Comparison of ENCODE assay signal across 10 mouse cellular contexts in the genomic region with DNA sequence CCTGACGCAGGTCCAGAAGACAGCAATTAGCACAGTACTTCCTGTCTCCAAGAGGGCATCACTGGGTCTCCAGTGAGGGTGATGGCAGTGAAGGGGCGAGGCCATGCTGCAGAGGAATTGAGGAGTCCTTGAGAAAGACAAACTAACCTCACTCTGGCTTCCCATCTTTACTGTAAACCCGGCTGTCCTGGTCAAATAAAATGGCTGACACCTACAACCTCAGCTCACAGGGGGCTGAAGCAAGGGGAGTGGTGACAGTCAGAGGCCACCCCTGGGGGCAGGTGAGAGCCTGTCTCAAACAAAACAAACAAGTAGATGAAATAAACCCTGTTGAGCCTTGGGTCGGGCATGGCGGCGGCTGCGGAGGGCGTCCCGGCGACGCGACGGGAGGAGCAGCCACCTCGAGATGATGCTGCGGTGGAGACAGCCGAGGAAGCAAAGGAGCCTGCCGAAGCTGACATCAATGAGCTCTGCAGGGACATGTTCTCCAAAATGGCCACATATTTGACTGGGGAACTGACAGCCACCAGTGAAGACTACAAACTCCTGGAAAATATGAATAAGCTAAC. TPM values are rescaled to one million over a fixed set of nuclear protein-coding genes. Genes with fewer than 3 reads are reported as not detected.
DNase-seq lines count a peak whose midpoint lies in the region; ATAC-seq and TF ChIP-seq lines count a peak whose summit lies in the region.
"Had no signal": no experiment of that assay in that cellular context is flagged by ENCODE, and none has a peak within 500 bp of the region (broad histone marks: within the 10 kb centered on the region; RNA-seq: fewer than 3 reads in every experiment).

No protein-coding gene starts in this region.

- H3K4me2 ChIP-seq in forebrain, embryonic 16.5 days (ENCODE audit: low read length) = no peak overlapping the region
- peak overlapping the region; percentile 55 for H3K4me2 ChIP-seq in lung, embryonic 16.5 days (ENCODE audit: low read depth, low read length)
- H3K4me2 ChIP-seq in limb, embryonic 14.5 days (replicated peaks; ENCODE audit: low read depth, low read length, severe bottlenecking) = peak overlapping the region; percentile 16
- peak overlapping the region; percentile 55 for H3K4me2 ChIP-seq in stomach, embryonic 16.5 days (ENCODE audit: low read depth, low read length)

- 78% methylated on average over 17 of the region's 17 CpGs for WGBS in forebrain, embryonic 10.5 days
- WGBS in forebrain, embryonic 16.5 days = 70% methylated on average over 17 of the region's 17 CpGs
- WGBS in lung, embryonic 16.5 days = 29% methylated on average over 17 of the region's 17 CpGs
- 47% methylated on average over 17 of the region's 17 CpGs for WGBS in limb, embryonic 14.5 days
- WGBS in stomach, embryonic 16.5 days = 32% methylated on average over 17 of the region's 17 CpGs

- ATAC-seq in forebrain, embryonic 16.5 days = no peak
- ATAC-seq in lung, embryonic 16.5 days (ENCODE audit: low read depth) = no peak
- no peak for ATAC-seq in limb, embryonic 14.5 days (ENCODE audit: low FRiP score, low read depth)
- no peak for ATAC-seq in stomach, embryonic 16.5 days (ENCODE audit: insufficient read depth, low FRiP score)

- no peaks in the 10 kb centered on the region for H3K9me3 ChIP-seq in forebrain, embryonic 10.5 days
- no peaks in the 10 kb centered on the region for H3K9me3 ChIP-seq in forebrain, embryonic 16.5 days (ENCODE audit: control insufficient read depth, low read length)
- no peaks in the 10 kb centered on the region for H3K9me3 ChIP-seq in lung, embryonic 16.5 days (ENCODE audit: control insufficient read depth, low read length)
- no peaks in the 10 kb centered on the region for H3K9me3 ChIP-seq in limb, embryonic 14.5 days (ENCODE audit: control insufficient read depth, low read length)
- no peaks in the 10 kb centered on the region for H3K9me3 ChIP-seq in stomach, embryonic 16.5 days (replicated peaks; ENCODE audit: control insufficient read depth, low read length)

- H3K9ac ChIP-seq in forebrain, embryonic 16.5 days (replicated peaks; ENCODE audit: low read depth, low read length) = no peak overlapping the region
- peak overlapping the region; percentile 39; the same call in 1 of the 2 replicates for H3K9ac ChIP-seq in lung, embryonic 16.5 days (ENCODE audit: low read length)
- no peak overlapping the region for H3K9ac ChIP-seq in limb, embryonic 14.5 days (ENCODE audit: low read depth, low read length, severe bottlenecking)
- no peak overlapping the region for H3K9ac ChIP-seq in stomach, embryonic 16.5 days (ENCODE audit: low read length)

- peak overlapping the region; percentile 10; the same call in 1 of the 2 replicates for H3K4me3 ChIP-seq in forebrain, embryonic 10.5 days
- no peak overlapping the region for H3K4me3 ChIP-seq in forebrain, embryonic 16.5 days (replicated peaks; ENCODE audit: low read length)
- peak overlapping the region; percentile 37 for H3K4me3 ChIP-seq in lung, embryonic 16.5 days (ENCODE audit: low read length)
- 0 out of 2 replicates have a peak overlapping the region, but pooled peaks have one; percentile 11 for H3K4me3 ChIP-seq in limb, embryonic 14.5 days (replicated peaks; ENCODE audit: low read length)
- peak overlapping the region; percentile 42 for H3K4me3 ChIP-seq in stomach, embryonic 16.5 days (replicated peaks; ENCODE audit: low read length)

- no peaks in the 10 kb centered on the region for H3K27me3 ChIP-seq in forebrain, embryonic 10.5 days (ENCODE audit: poor library complexity, severe bottlenecking)
- no peaks in the 10 kb centered on the region for H3K27me3 ChIP-seq in forebrain, embryonic 16.5 days (replicated peaks; ENCODE audit: control insufficient read depth, insufficient read depth, low read length)
- H3K27me3 ChIP-seq in lung, embryonic 16.5 days (ENCODE audit: control insufficient read depth, insufficient read depth, low read depth, low read length) = no peaks in the 10 kb centered on the region
- H3K27me3 ChIP-seq in limb, embryonic 14.5 days (ENCODE audit: control insufficient read depth, insufficient read depth, low read length) = no peaks in the 10 kb centered on the region
- H3K27me3 ChIP-seq in stomach, embryonic 16.5 days (ENCODE audit: control insufficient read depth, insufficient read depth, low read length) = no peaks in the 10 kb centered on the region; the same call in 1 of the 2 replicates

- no peak for DNase-seq in forebrain, embryonic 10.5 days (ENCODE audit: extremely low spot score, low spot score)
- no peak for DNase-seq in lung, adult 18-20 months
- DNase-seq in limb, embryonic 14.5 days (ENCODE audit: low spot score) = no peak
- no peak for DNase-seq in right cerebral cortex, postnatal 10 days (ENCODE audit: low spot score in 2 of 2)
- no peak for DNase-seq in ovary, postnatal 10 days (ENCODE audit: low spot score)
- DNase-seq: lung, postnatal 36 days; thymus, postnatal 25 days had no signal

- H3K36me3 ChIP-seq in forebrain, embryonic 10.5 days (replicated peaks) = no peaks in the 10 kb centered on the region
- H3K36me3 ChIP-seq in forebrain, embryonic 16.5 days (ENCODE audit: control insufficient read depth, insufficient read depth) = no peaks in the 10 kb centered on the region
- no peaks in the 10 kb centered on the region for H3K36me3 ChIP-seq in lung, embryonic 16.5 days (ENCODE audit: control insufficient read depth, insufficient read depth, low read length)
- no peaks in the 10 kb centered on the region for H3K36me3 ChIP-seq in limb, embryonic 14.5 days (ENCODE audit: control insufficient read depth, insufficient read depth, low read length)
- no peaks in the 10 kb centered on the region for H3K36me3 ChIP-seq in stomach, embryonic 16.5 days (ENCODE audit: control insufficient read depth, insufficient read depth, low read length)

- no peak for TF ChIP-seq POLR2A in limb, embryonic 14.5 days (IDR thresholded peaks at IDR 0.05; ENCODE audit: borderline replicate concordance, extremely low read depth, insufficient read depth, insufficient read length)

- no peak overlapping the region for H3K27ac ChIP-seq in forebrain, embryonic 10.5 days
- H3K27ac ChIP-seq in forebrain, embryonic 16.5 days (ENCODE audit: low read length) = no peak overlapping the region
- H3K27ac ChIP-seq in lung, embryonic 16.5 days (ENCODE audit: low read length) = no peak overlapping the region
- H3K27ac ChIP-seq in limb, embryonic 14.5 days (replicated peaks; ENCODE audit: low read depth, low read length) = no peak overlapping the region
- no peak overlapping the region for H3K27ac ChIP-seq in stomach, embryonic 16.5 days (ENCODE audit: low read length)

- peaks cover 19% of the 10 kb centered on the region for H3K4me1 ChIP-seq in forebrain, embryonic 10.5 days
- H3K4me1 ChIP-seq in forebrain, embryonic 16.5 days (replicated peaks; ENCODE audit: control insufficient read depth, insufficient read depth, low read length) = 0 out of 2 replicates have a peak, but pooled peaks cover 6% of the 10 kb centered on the region
- peaks cover 18% of the 10 kb centered on the region for H3K4me1 ChIP-seq in lung, embryonic 16.5 days (replicated peaks; ENCODE audit: control insufficient read depth, insufficient read depth, low read length)
- H3K4me1 ChIP-seq in limb, embryonic 14.5 days (ENCODE audit: control insufficient read depth, insufficient read depth, low read length) = 0 out of 2 replicates have a peak, but pooled peaks cover 8% of the 10 kb centered on the region
- no peaks in the 10 kb centered on the region for H3K4me1 ChIP-seq in stomach, embryonic 16.5 days (ENCODE audit: control insufficient read depth, insufficient read depth, low read length)

RNA-seq across cellular contexts. Expression of a gene that starts 57.1 kb away (rescaled TPM):
- polyA plus RNA-seq in forebrain, embryonic 10.5 days (2016; fragmentation: Nextera tagmentation; extraction: Ambion mirVana) = 0.50 and 1.1 TPM in 2 replicates
- 14.1 and 14.7 TPM in 2 replicates for polyA plus RNA-seq in forebrain, embryonic 16.5 days (2015; fragmentation: Nextera tagmentation; extraction: Ambion mirVana)
- 0.98 and 1.1 TPM in 2 replicates for polyA plus RNA-seq in lung, embryonic 16.5 days (2015; fragmentation: Nextera tagmentation; extraction: Ambion mirVana)
- 0.91 and 3.1 TPM in 2 replicates for polyA plus RNA-seq in limb, embryonic 14.5 days (2012; rRNA removed)
- 0.81 and 2.3 TPM in 2 replicates for polyA plus RNA-seq in limb, embryonic 14.5 days (2014; fragmentation: Nextera tagmentation; extraction: Ambion mirVana)
- 1.1 TPM in 2 replicates for polyA plus RNA-seq in stomach, embryonic 16.5 days (2015; fragmentation: Nextera tagmentation; extraction: Ambion mirVana)
